Mouse (Mus musculus) kidney, postnatal 36 days (tissue): Measurements from ENCODE around the gene Hopx.

Source experiments
- DNase-seq, 2 experiments: peaks; one replicate each; pipeline ENCODE4 v3.0.0; 2021 to 2022; ENCODE audit warnings: mixed read lengths in 2 of 2

Hopx gene

GRCm38 (mm10) chr5:77060363-77060762, 54.6 kb downstream of the Hopx start:
- DNase-seq, result no peak

GRCm38 (mm10) chr5:77056881-77057440, 58.0 kb downstream of the Hopx start:
- DNase-seq, result no peak

- DNase-seq, result no peak
These were observed 62.3 kb downstream of the Hopx start for GRCm38 (mm10) chr5:77052616-77053015.

- DNase-seq, result no peak
These were observed 70.6 kb downstream of the Hopx start for GRCm38 (mm10) chr5:77044362-77044761.

- DNase-seq, result no peak
These were observed 75.5 kb downstream of the Hopx start for GRCm38 (mm10) chr5:77039391-77039790.

GRCm38 (mm10) chr5:77038451-77038850, 76.5 kb downstream of the Hopx start:
- DNase-seq, result no peak
